ENCODE assay signal across 19 mouse cellular contexts in the genomic region with DNA sequence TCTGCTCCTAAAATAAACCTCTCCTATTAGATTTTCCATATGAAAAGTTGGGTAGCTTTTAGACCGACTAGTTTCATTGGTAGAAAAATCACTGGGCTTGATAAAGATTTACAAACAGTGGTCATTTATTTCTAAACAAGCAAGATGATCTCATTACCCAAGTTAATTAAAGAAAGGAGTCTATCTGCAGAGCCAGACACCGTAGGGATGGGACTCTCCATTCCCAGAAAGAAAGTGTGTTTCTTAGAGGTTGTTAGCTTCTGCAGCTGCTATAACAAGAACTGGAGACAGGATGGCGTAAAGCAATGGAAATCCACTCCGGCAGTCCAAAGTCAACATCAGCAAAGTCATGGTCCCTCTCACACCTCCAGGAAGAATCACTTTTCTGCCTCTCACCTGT.
DNase-seq lines count a peak whose midpoint lies in the region; ATAC-seq lines count a peak whose summit lies in the region.
"Had no signal": no experiment of that assay in that cellular context is flagged by ENCODE, and none has a peak within 500 bp of the region (broad histone marks: within the 10 kb centered on the region; RNA-seq: fewer than 3 reads in every experiment).

No protein-coding gene starts in this region.

- 82% methylated on average over 4 of the region's 4 CpGs for WGBS in heart, embryonic 16.5 days
- 83% methylated on average over 4 of the region's 4 CpGs for WGBS in intestine, embryonic 16.5 days

- no peak overlapping the region for H3K4me2 ChIP-seq in heart, embryonic 16.5 days (ENCODE audit: low read depth, low read length)
- no peak overlapping the region for H3K4me2 ChIP-seq in intestine, embryonic 16.5 days (ENCODE audit: low read depth, low read length)
- H3K4me2 ChIP-seq: forebrain, embryonic 13.5 days; heart, embryonic 11.5 days; heart, embryonic 15.5 days; hindbrain, embryonic 15.5 days had no signal

- H3K4me3 ChIP-seq in heart, embryonic 16.5 days (ENCODE audit: low read length), result no peak overlapping the region
- no peak overlapping the region for H3K4me3 ChIP-seq in brown adipose tissue, adult 24 weeks (ENCODE audit: insufficient read depth, low read depth, low read length)
- no peak overlapping the region for H3K4me3 ChIP-seq in intestine, embryonic 16.5 days (ENCODE audit: low read length)
- H3K4me3 ChIP-seq: embryonic facial prominence, embryonic 10.5 days; forebrain, embryonic 13.5 days; heart, embryonic 15.5 days; hindbrain, embryonic 15.5 days had no signal

- no peak overlapping the region for H3K9ac ChIP-seq in heart, embryonic 16.5 days (ENCODE audit: low read length)
- H3K9ac ChIP-seq in intestine, embryonic 16.5 days (ENCODE audit: low read depth, low read length), result no peak overlapping the region
- H3K9ac ChIP-seq: forebrain, embryonic 13.5 days; forebrain, postnatal 0 days; heart, embryonic 15.5 days; hindbrain, embryonic 15.5 days had no signal

- ATAC-seq in heart, embryonic 16.5 days (replicated peaks; ENCODE audit: extremely low read depth, insufficient read depth, low FRiP score), result no peak
- ATAC-seq in intestine, embryonic 16.5 days, result no peak
- ATAC-seq: activated CD4-positive, CD25-positive, alpha-beta regulatory T cell, adult 4 months; forebrain, embryonic 13.5 days; forebrain, postnatal 0 days; Patski had no signal

- no peaks in the 10 kb centered on the region for H3K27me3 ChIP-seq in heart, embryonic 16.5 days (ENCODE audit: control insufficient read depth, insufficient read depth, low read length)
- H3K27me3 ChIP-seq in intestine, embryonic 16.5 days (replicated peaks; ENCODE audit: control insufficient read depth, insufficient read depth, low read length), result no peaks in the 10 kb centered on the region
- H3K27me3 ChIP-seq: CH12.LX; forebrain, embryonic 13.5 days; heart, embryonic 15.5 days; hindbrain, embryonic 15.5 days; Patski had no signal

- H3K36me3 ChIP-seq in heart, embryonic 16.5 days (ENCODE audit: control insufficient read depth, insufficient read depth), result peaks cover 4% of the 10 kb centered on the region
- no peaks in the 10 kb centered on the region for H3K36me3 ChIP-seq in intestine, embryonic 16.5 days (ENCODE audit: control insufficient read depth, insufficient read depth, low read length)
- H3K36me3 ChIP-seq: hindbrain, embryonic 15.5 days had no signal

- peaks cover 65% of the 10 kb centered on the region for H3K4me1 ChIP-seq in heart, embryonic 16.5 days (ENCODE audit: control insufficient read depth, insufficient read depth, low read length)
- H3K4me1 ChIP-seq in brown adipose tissue, adult 24 weeks (ENCODE audit: control insufficient read depth, insufficient read depth, insufficient read length, low read length), result peaks cover 72% of the 10 kb centered on the region
- peaks cover 53% of the 10 kb centered on the region for H3K4me1 ChIP-seq in intestine, embryonic 16.5 days (ENCODE audit: control insufficient read depth, insufficient read depth, low read length)
- H3K4me1 ChIP-seq: forebrain, embryonic 13.5 days; hindbrain, embryonic 15.5 days had no signal

- intact Hi-C loops in heart, postnatal 10 days (cut with DNase I), result no loop called here

- H3K9me3 ChIP-seq in heart, embryonic 16.5 days (replicated peaks; ENCODE audit: control insufficient read depth, low read length), result no peaks in the 10 kb centered on the region
- H3K9me3 ChIP-seq in intestine, embryonic 16.5 days (ENCODE audit: control insufficient read depth, low read length), result no peaks in the 10 kb centered on the region
- H3K9me3 ChIP-seq: embryonic facial prominence, embryonic 10.5 days; forebrain, embryonic 13.5 days; heart, embryonic 15.5 days; hindbrain, embryonic 15.5 days had no signal

- H3K27ac ChIP-seq in heart, embryonic 16.5 days (ENCODE audit: low read length), result peak overlapping the region; percentile 88; the same call in 1 of the 2 replicates
- peak overlapping the region; percentile 23; the same call in 1 of the 2 replicates for H3K27ac ChIP-seq in brown adipose tissue, adult 24 weeks (replicated peaks; ENCODE audit: low read depth, low read length)
- H3K27ac ChIP-seq in intestine, embryonic 16.5 days (ENCODE audit: low read length), result peak overlapping the region; percentile 84; the same call in 1 of the 2 replicates
- H3K27ac ChIP-seq: embryonic facial prominence, embryonic 10.5 days; forebrain, embryonic 13.5 days; hindbrain, embryonic 15.5 days had no signal

- DNase-seq in heart, postnatal 10 days, result no peak
- peak; percentile 54 for DNase-seq in kidney, adult 9 months
- DNase-seq in kidney, postnatal 4 days, result no peak
- no peak for DNase-seq in cerebellum, adult 9-10 months
- DNase-seq: cerebellum, adult 18-20 months; cerebellum, postnatal 10 days; forebrain, postnatal 0 days; gastrocnemius, postnatal 36 days had no signal

Comparison
In these comparisons a context has a peak if more than half of its experiments do, and no peak if none do; other contexts are left out.
1. H3K27ac ChIP-seq: peak in every context shown above with its lines; median percentile 88 in heart, embryonic 16.5 days; 84 in intestine, embryonic 16.5 days; 23 in brown adipose tissue, adult 24 weeks.